Mouse (Mus musculus) liver, embryonic 11.5 days (tissue): ENCODE results near the gene Cyp3a25. TPM values are rescaled to one million over a fixed set of nuclear protein-coding genes. Genes with fewer than 3 reads are reported as not detected.
"Not testable (repeated sequence)": the region's sequence is repeated elsewhere in the genome, so short reads cannot be mapped to it uniquely, and the experiment has no call there.

Experiments
- ATAC-seq: fragments of 200-750 bp; cut with Nextera tagmentation; replicated peaks from 2 replicates; pipeline ENCODE4 v1.8.0; 2017; ENCODE audit warnings: moderate number of reproducible peaks, mild to moderate bottlenecking, moderate TSS enrichment, moderate library complexity; ENCODE audit not compliant: low FRiP score
- DNase-seq: peaks from one replicate; pipeline ENCODE4 v3.0.0-alpha.2; 2017; ENCODE audit warnings: low spot score
- H3K27ac ChIP-seq: fragments of 300-500 bp; sonication (generic); 2 replicates; pipeline ENCODE4 v1.5.1; 2014; ENCODE audit warnings: mild to moderate bottlenecking, low read depth, low read length, control low read depth
- H3K27me3 ChIP-seq: fragments of 300-500 bp; sonication (generic); replicated peaks from 2 replicates; pipeline ENCODE4 v1.6.1; 2014; ENCODE audit warnings: low read length, mixed read lengths; ENCODE audit not compliant: control insufficient read depth, insufficient read depth
- H3K36me3 ChIP-seq: fragments of 300-500 bp; sonication (generic); 2 replicates; pipeline ENCODE4 v1.6.1; 2014; ENCODE audit warnings: mild to moderate bottlenecking, low read length, moderate library complexity, mixed read lengths; ENCODE audit not compliant: control insufficient read depth, insufficient read depth
- H3K4me1 ChIP-seq: fragments of 300-500 bp; sonication (generic); replicated peaks from 2 replicates; pipeline ENCODE4 v1.6.1; 2014; ENCODE audit warnings: low read length, mixed read lengths; ENCODE audit not compliant: control insufficient read depth, insufficient read depth
- H3K4me2 ChIP-seq: fragments of 300-500 bp; sonication (generic); 2 replicates; pipeline ENCODE4 v1.6.1; 2014; ENCODE audit warnings: mild to moderate bottlenecking, control low read depth, moderate library complexity
- H3K4me3 ChIP-seq: fragments of 300-500 bp; sonication (generic); 2 replicates; pipeline ENCODE4 v1.5.1; 2014; ENCODE audit warnings: low read depth, low read length, control low read depth
- H3K9ac ChIP-seq: fragments of 300-500 bp; sonication (generic); 2 replicates; pipeline ENCODE4 v1.6.1; 2014; ENCODE audit warnings: low read depth, low read length, control low read depth
- H3K9me3 ChIP-seq: fragments of 300-500 bp; sonication (generic); 2 replicates; pipeline ENCODE4 v1.6.1; 2016; ENCODE audit warnings: low read length, inconsistent platforms, mixed read lengths; ENCODE audit not compliant: control insufficient read depth
- WGBS: fragments of 180-500 bp; shearing (Covaris S2); extraction: QIAGEN DNeasy Blood & Tissue Kit; methylation state at CpG from one replicate; pipeline ENCODE4 v1.1.7; 2014; 5-methylcytosine and 5-hydroxymethylcytosine counted together
- polyA plus RNA-seq: library from polyadenylated mRNA; unstranded; fragments of >200 nt; fragmentation: Nextera tagmentation; extraction: Ambion mirVana; gene quantifications from 2 replicates; pipeline ENCODE4 v1.2.1, GENCODE M21; 2014

The Cyp3a25 gene
- polyA plus RNA-seq, result not detected in 2 replicates

- not testable (repeated sequence) for H3K4me2 ChIP-seq, H3K36me3 ChIP-seq, DNase-seq, H3K27ac ChIP-seq, H3K9me3 ChIP-seq, H3K4me1 ChIP-seq, H3K9ac ChIP-seq, ATAC-seq, H3K27me3 ChIP-seq, H3K4me3 ChIP-seq
- 61% methylated on average over 1 of the region's 1 CpGs for WGBS
Observed at GRCm38 (mm10) chr5:146009509-146009908, at the start of gene Cyp3a25. TSS of gene Cyp3a25 (minus strand) at chr5:146009618.

GRCm38 (mm10) chr5:146021136-146021535 is 11.7 kb upstream of the Cyp3a25 start:
- ATAC-seq (peak; percentile 39; the same call in 1 of the 2 replicates), DNase-seq (no peak)
- no peaks in the 10 kb centered on the region for H3K4me1 ChIP-seq
- no peaks in the 10 kb centered on the region for H3K27me3 ChIP-seq
- no peak overlapping the region for H3K4me2 ChIP-seq
- no peak overlapping the region for H3K9ac ChIP-seq
- 35% methylated on average over 4 of the region's 4 CpGs for WGBS
- H3K9me3 ChIP-seq, result peaks cover 9% of the 10 kb centered on the region; the same call in 1 of the 2 replicates
- H3K4me3 ChIP-seq, result no peak overlapping the region
- H3K27ac ChIP-seq, result no peak overlapping the region
- H3K36me3 ChIP-seq, result no peaks in the 10 kb centered on the region

- Histone ChIP-seq H3K27ac (no peak overlapping the region), H3K27me3 (no peaks in the 10 kb centered on the region), H3K9me3 (peaks cover 12% of the 10 kb centered on the region; the same call in 1 of the 2 replicates), H3K9ac (no peak overlapping the region), H3K4me1 (no peaks in the 10 kb centered on the region), H3K36me3 (no peaks in the 10 kb centered on the region), H3K4me2 (no peak overlapping the region), H3K4me3 (no peak overlapping the region)
- no peak for DNase-seq
- no peak for ATAC-seq
- WGBS, result 61% methylated on average over 5 of the region's 5 CpGs
Observed at GRCm38 (mm10) chr5:146018275-146018674, 8.9 kb upstream of the Cyp3a25 start.

- Histone ChIP-seq H3K27me3 (no peaks in the 10 kb centered on the region), H3K36me3 (no peaks in the 10 kb centered on the region), H3K9ac (no peak overlapping the region), H3K27ac (no peak overlapping the region), H3K4me3 (no peak overlapping the region), H3K9me3 (peaks cover 8% of the 10 kb centered on the region; the same call in 1 of the 2 replicates), H3K4me2 (no peak overlapping the region), H3K4me1 (no peaks in the 10 kb centered on the region)
- 58% methylated on average over 1 of the region's 1 CpGs for WGBS
- DNase-seq (no peak), ATAC-seq (no peak)
Observed at GRCm38 (mm10) chr5:146011251-146011650, 1.8 kb upstream of the Cyp3a25 start.

GRCm38 (mm10) chr5:145967080-145967479 is 42.3 kb downstream of the Cyp3a25 start:
- H3K36me3 ChIP-seq, result no peaks in the 10 kb centered on the region
- no peak overlapping the region for H3K4me2 ChIP-seq
- H3K9ac ChIP-seq, result no peak overlapping the region
- H3K9me3 ChIP-seq, result peaks cover 8% of the 10 kb centered on the region; the same call in 1 of the 2 replicates
- H3K4me1 ChIP-seq, result no peaks in the 10 kb centered on the region
- no peak overlapping the region for H3K4me3 ChIP-seq
- ATAC-seq, result no peak
- DNase-seq, result no peak
- no peaks in the 10 kb centered on the region for H3K27me3 ChIP-seq
- no peak overlapping the region for H3K27ac ChIP-seq

Other genes starting within 250 kb of the Cyp3a25 start
- not detected in 2 replicates for gene Cyp3a44, start 203.7 kb downstream of the Cyp3a25 start, polyA plus RNA-seq
- not detected in 2 replicates for gene Cyp3a11, start 129.7 kb downstream of the Cyp3a25 start, polyA plus RNA-seq
- gene Cyp3a59, start 69.6 kb upstream of the Cyp3a25 start, polyA plus RNA-seq, result not detected in 2 replicates
- gene Gm5565, start 150.9 kb upstream of the Cyp3a25 start, polyA plus RNA-seq, result not detected in 2 replicates
- not detected in 2 replicates for gene Gm6309, start 161.1 kb upstream of the Cyp3a25 start, polyA plus RNA-seq
- not detected in 2 replicates for gene 1700001J03Rik, start 175.7 kb upstream of the Cyp3a25 start, polyA plus RNA-seq
- 31.5 and 32.6 TPM in 2 replicates for gene Rnf6, start 211.9 kb upstream of the Cyp3a25 start, polyA plus RNA-seq
- gene Cdk8, start 221.6 kb upstream of the Cyp3a25 start, polyA plus RNA-seq, result 31.5 and 34.3 TPM in 2 replicates